15 mouse cellular contexts compared by ENCODE assay signal in genomic region chr1:119482891-119483290, GRCm38 (mm10). TPM values are rescaled to one million over a fixed set of nuclear protein-coding genes. Genes with fewer than 3 reads are reported as not detected.
DNase-seq lines count a peak whose midpoint lies in the region; ATAC-seq and TF ChIP-seq lines count a peak whose summit lies in the region.
"Had no signal": no experiment of that assay in that cellular context is flagged by ENCODE, and none has a peak within 500 bp of the region (broad histone marks: within the 10 kb centered on the region; RNA-seq: fewer than 3 reads in every experiment).

No protein-coding gene starts in this region.

- no peaks in the 10 kb centered on the region for H3K9me3 ChIP-seq in forebrain, postnatal 0 days (ENCODE audit: low read length)
- H3K9me3 ChIP-seq in forebrain, embryonic 13.5 days (replicated peaks), result no peaks in the 10 kb centered on the region
- H3K9me3 ChIP-seq: embryonic facial prominence, embryonic 13.5 days; heart, embryonic 12.5 days had no signal

- H3K36me3 ChIP-seq in forebrain, postnatal 0 days (ENCODE audit: insufficient read depth), result no peaks in the 10 kb centered on the region
- peaks cover 3% of the 10 kb centered on the region; the same call in 1 of the 2 replicates for H3K36me3 ChIP-seq in forebrain, embryonic 13.5 days (ENCODE audit: poor library complexity, severe bottlenecking)

- H3K4me2 ChIP-seq in forebrain, postnatal 0 days (ENCODE audit: low read depth), result no peak overlapping the region
- H3K4me2 ChIP-seq in forebrain, embryonic 13.5 days, result no peak overlapping the region
- H3K4me2 ChIP-seq: embryonic facial prominence, embryonic 13.5 days; heart, embryonic 12.5 days had no signal

- no peaks in the 10 kb centered on the region for H3K4me1 ChIP-seq in forebrain, postnatal 0 days (ENCODE audit: insufficient read depth)
- H3K4me1 ChIP-seq in forebrain, embryonic 13.5 days, result peaks cover 19% of the 10 kb centered on the region
- 0 out of 2 replicates have a peak, but pooled peaks cover 2% of the 10 kb centered on the region for H3K4me1 ChIP-seq in lung, adult 2 months (ENCODE audit: control insufficient read depth, insufficient read depth, low read length)

- no peak overlapping the region for H3K9ac ChIP-seq in forebrain, postnatal 0 days
- H3K9ac ChIP-seq in forebrain, embryonic 13.5 days, result no peak overlapping the region
- H3K9ac ChIP-seq: embryonic facial prominence, embryonic 13.5 days; heart, embryonic 12.5 days had no signal

- no peak for TF ChIP-seq POLR2A in lung, adult 2 months (IDR thresholded peaks at IDR 0.05; ENCODE audit: borderline replicate concordance, extremely low read depth, low read depth, low read length)

- no peaks in the 10 kb centered on the region for H3K27me3 ChIP-seq in forebrain, postnatal 0 days (ENCODE audit: insufficient read depth, low read length)
- no peaks in the 10 kb centered on the region for H3K27me3 ChIP-seq in forebrain, embryonic 13.5 days
- H3K27me3 ChIP-seq: embryonic facial prominence, embryonic 13.5 days; heart, embryonic 12.5 days had no signal

- 63% methylated on average over 3 of the region's 3 CpGs for WGBS in forebrain, postnatal 0 days
- 68% methylated on average over 3 of the region's 3 CpGs for WGBS in forebrain, embryonic 13.5 days
- WGBS in lung, adult 2 months, result 53% methylated on average over 3 of the region's 3 CpGs

- H3K27ac ChIP-seq in forebrain, postnatal 0 days (ENCODE audit: low read depth, low read length), result no peak overlapping the region
- H3K27ac ChIP-seq in forebrain, embryonic 13.5 days, result no peak overlapping the region
- H3K27ac ChIP-seq: embryonic facial prominence, embryonic 13.5 days had no signal

- no peak overlapping the region for H3K4me3 ChIP-seq in forebrain, postnatal 0 days (ENCODE audit: low read depth, low read length)
- no peak overlapping the region for H3K4me3 ChIP-seq in forebrain, embryonic 13.5 days
- H3K4me3 ChIP-seq in lung, adult 2 months (replicated peaks; ENCODE audit: extremely low read depth, low read depth, low read length), result no peak overlapping the region
- H3K4me3 ChIP-seq: embryonic facial prominence, embryonic 13.5 days; heart, embryonic 12.5 days had no signal

- peak; percentile 24 for DNase-seq in forebrain, postnatal 0 days
- no peak for DNase-seq in lung, adult 2 months
- no peak for DNase-seq in lung, postnatal 4 days
- peak; percentile 69 for DNase-seq in ES-CJ7 (ENCODE audit: low read depth, low spot score)
- DNase-seq in T-cell, adult 2 months (ENCODE audit: low spot score), result no peak
- DNase-seq in spleen, adult 18-20 months, result no peak
- DNase-seq: adrenal gland, adult 2 months; B cell, adult 2 months; cerebellum, adult 9-10 months; thymus, postnatal 4 days had no signal

- no peak for ATAC-seq in forebrain, postnatal 0 days
- ATAC-seq in forebrain, embryonic 13.5 days, result no peak
- peak; percentile 52 for ATAC-seq in granulocyte monocyte progenitor cell, adult 5-6 weeks (replicated peaks; ENCODE audit: poor library complexity, severe bottlenecking)
- ATAC-seq: midbrain, embryonic 16.5 days had no signal

- TF ChIP-seq CTCF in forebrain, postnatal 0 days (IDR thresholded peaks at IDR 0.05; ENCODE audit: low read depth), result peak; percentile 44
- peak; percentile 55 for TF ChIP-seq CTCF in lung, adult 2 months (IDR thresholded peaks at IDR 0.05; ENCODE audit: insufficient read depth, low read length)

RNA-seq across cellular contexts. Expression of gene Ralb, which starts 21.7 kb away (rescaled TPM):
- total RNA-seq in forebrain, postnatal 0 days (2014; rRNA removed), result 40.6 and 41.4 TPM in 2 replicates
- polyA plus RNA-seq in forebrain, postnatal 0 days (2015; fragmentation: Nextera tagmentation; extraction: Ambion mirVana), result 55.1 and 57.3 TPM in 2 replicates
- polyA plus RNA-seq in forebrain, embryonic 13.5 days (2015; fragmentation: Nextera tagmentation; extraction: Ambion mirVana), result 51.0 and 52.5 TPM in 2 replicates
- 47.9 and 54.1 TPM in 2 replicates for polyA plus RNA-seq in lung, adult 2 months (2012; rRNA removed)
- 24.0 and 26.9 TPM in 2 replicates for total RNA-seq in granulocyte monocyte progenitor cell, adult 5-6 weeks (2014; fragmentation: Nextera tagmentation)
- total RNA-seq in granulocyte monocyte progenitor cell, adult 5-6 weeks (2017), result 22.7 and 27.5 TPM in 2 replicates

RNA-seq across cellular contexts. Expression of gene Tmem185b, which starts 43.1 kb away (rescaled TPM):
- total RNA-seq in forebrain, postnatal 0 days (2014; rRNA removed), result 13.7 and 14.6 TPM in 2 replicates
- polyA plus RNA-seq in forebrain, postnatal 0 days (2015; fragmentation: Nextera tagmentation; extraction: Ambion mirVana), result 9.0 and 12.3 TPM in 2 replicates
- polyA plus RNA-seq in forebrain, embryonic 13.5 days (2015; fragmentation: Nextera tagmentation; extraction: Ambion mirVana), result 18.7 and 19.1 TPM in 2 replicates
- 20.6 and 29.5 TPM in 2 replicates for polyA plus RNA-seq in lung, adult 2 months (2012; rRNA removed)
- 10.8 and 17.3 TPM in 2 replicates for total RNA-seq in granulocyte monocyte progenitor cell, adult 5-6 weeks (2014; fragmentation: Nextera tagmentation)
- 12.6 and 13.0 TPM in 2 replicates for total RNA-seq in granulocyte monocyte progenitor cell, adult 5-6 weeks (2017)

Comparison
In these comparisons a context has a peak if more than half of its experiments do, and no peak if none do; other contexts are left out.
1. DNase-seq: peak in forebrain, postnatal 0 days (single experiment) and ES-CJ7 (single experiment); none in lung, adult 2 months (single experiment), lung, postnatal 4 days (0 of 2), T-cell, adult 2 months (single experiment) and spleen, adult 18-20 months (0 of 2).